Mouse (Mus musculus) E14TG2a.4 (cell line): ENCODE measurements at regions not wholly inside any gene's neighbourhood (a gene's known extent, or its start where the extent isn't known, plus 50 kb on each side); places are given as distances from the start of the nearest gene placed in this dataset.

ENCODE experiments used
- CTCF ChIP-seq: conservative IDR thresholded peaks from 2 replicates; pipeline ENCODE4 v1.5.1; 2014; ENCODE audit warnings: low read length
- NANOG ChIP-seq: IDR thresholded peaks from 2 replicates; pipeline ENCODE4 v1.6.1; 2014; ENCODE audit warnings: borderline replicate concordance, low read length, mixed read lengths

DNA sequence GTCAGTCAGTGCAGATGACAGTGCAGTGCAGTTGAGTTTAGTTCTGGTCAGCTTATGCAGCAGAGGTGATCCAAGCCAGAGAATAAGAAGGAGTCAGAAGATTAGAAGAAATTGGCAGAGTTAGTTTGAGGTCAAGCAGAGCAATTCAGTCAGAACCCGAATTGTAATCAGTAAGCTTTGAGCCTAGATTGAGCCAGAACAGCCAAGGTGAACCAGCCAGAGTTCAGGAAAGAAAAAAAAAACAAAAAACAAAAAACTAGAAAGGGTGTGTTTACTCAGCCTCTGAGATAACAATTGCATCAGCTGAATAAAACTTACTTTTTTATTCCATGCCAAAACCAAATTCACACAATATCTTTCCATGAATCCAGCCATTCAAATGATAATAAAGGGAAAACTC lies 396.3 kb downstream of the Zpld1 start:
- TF ChIP-seq CTCF (no peak), NANOG (no peak)
